Mouse (Mus musculus) ES-Bruce4 (cell line): ENCODE data around the gene E130308A19Rik. TPM values are rescaled to one million over a fixed set of nuclear protein-coding genes. Genes with fewer than 3 reads are reported as not detected.

ENCODE experiments used
- H3K27ac ChIP-seq: 2 replicates; pipeline ENCODE4 v1.5.1; 2012; ENCODE audit warnings: low read length, inconsistent platforms; ENCODE audit not compliant: insufficient read depth
- H3K27me3 ChIP-seq: 2 replicates; pipeline ENCODE4 v1.6.1; 2012; ENCODE audit warnings: mild to moderate bottlenecking, low read length, inconsistent platforms; ENCODE audit not compliant: control insufficient read depth, poor library complexity, insufficient read depth, severe bottlenecking
- H3K36me3 ChIP-seq: 2 replicates; pipeline ENCODE4 v1.6.1; 2012; ENCODE audit warnings: inconsistent platforms, mild to moderate bottlenecking, low read length, moderate library complexity; ENCODE audit not compliant: control insufficient read depth, poor library complexity, insufficient read depth, severe bottlenecking
- H3K4me1 ChIP-seq: one replicate; pipeline ENCODE4 v1.8.1; 2011; ENCODE audit warnings: low read length; ENCODE audit not compliant: control insufficient read depth, insufficient read depth
- H3K4me3 ChIP-seq: 2 replicates; pipeline ENCODE4 v1.5.1; 2011; ENCODE audit warnings: low read depth, mild to moderate bottlenecking, low read length
- H3K9ac ChIP-seq: 2 replicates; pipeline ENCODE4 v1.6.1; 2012; ENCODE audit warnings: low read depth, mild to moderate bottlenecking, inconsistent platforms; ENCODE audit not compliant: poor library complexity, severe bottlenecking
- H3K9me3 ChIP-seq: replicated peaks from 2 replicates; pipeline ENCODE4 v1.6.1; 2012; ENCODE audit warnings: mild to moderate bottlenecking, low read length, inconsistent platforms; ENCODE audit not compliant: control insufficient read depth, poor library complexity, insufficient read depth, severe bottlenecking
- CTCF ChIP-seq: IDR thresholded peaks from one replicate; pipeline ENCODE4 v1.8.1; 2011; ENCODE audit warnings: low read depth, low read length
- EP300 ChIP-seq: IDR thresholded peaks from 2 replicates; pipeline ENCODE4 v1.6.1; 2011; ENCODE audit warnings: low read depth, low read length; ENCODE audit not compliant: insufficient read depth
- POLR2A ChIP-seq: IDR thresholded peaks from one replicate; pipeline ENCODE4 v1.8.1; 2011; ENCODE audit warnings: low read length; ENCODE audit not compliant: insufficient read depth
- polyA plus RNA-seq: library from polyadenylated mRNA; stranded (reverse); fragments of >200 nt; gene quantifications from 2 replicates; pipeline ENCODE4 v1.2.4, GENCODE M21; 2011; ENCODE audit warnings: low read depth; ENCODE audit not compliant: missing spikeins, insufficient read depth, insufficient read length

Gene E130308A19Rik
- polyA plus RNA-seq, 1 experiment: 16.3 TPM

DNA sequence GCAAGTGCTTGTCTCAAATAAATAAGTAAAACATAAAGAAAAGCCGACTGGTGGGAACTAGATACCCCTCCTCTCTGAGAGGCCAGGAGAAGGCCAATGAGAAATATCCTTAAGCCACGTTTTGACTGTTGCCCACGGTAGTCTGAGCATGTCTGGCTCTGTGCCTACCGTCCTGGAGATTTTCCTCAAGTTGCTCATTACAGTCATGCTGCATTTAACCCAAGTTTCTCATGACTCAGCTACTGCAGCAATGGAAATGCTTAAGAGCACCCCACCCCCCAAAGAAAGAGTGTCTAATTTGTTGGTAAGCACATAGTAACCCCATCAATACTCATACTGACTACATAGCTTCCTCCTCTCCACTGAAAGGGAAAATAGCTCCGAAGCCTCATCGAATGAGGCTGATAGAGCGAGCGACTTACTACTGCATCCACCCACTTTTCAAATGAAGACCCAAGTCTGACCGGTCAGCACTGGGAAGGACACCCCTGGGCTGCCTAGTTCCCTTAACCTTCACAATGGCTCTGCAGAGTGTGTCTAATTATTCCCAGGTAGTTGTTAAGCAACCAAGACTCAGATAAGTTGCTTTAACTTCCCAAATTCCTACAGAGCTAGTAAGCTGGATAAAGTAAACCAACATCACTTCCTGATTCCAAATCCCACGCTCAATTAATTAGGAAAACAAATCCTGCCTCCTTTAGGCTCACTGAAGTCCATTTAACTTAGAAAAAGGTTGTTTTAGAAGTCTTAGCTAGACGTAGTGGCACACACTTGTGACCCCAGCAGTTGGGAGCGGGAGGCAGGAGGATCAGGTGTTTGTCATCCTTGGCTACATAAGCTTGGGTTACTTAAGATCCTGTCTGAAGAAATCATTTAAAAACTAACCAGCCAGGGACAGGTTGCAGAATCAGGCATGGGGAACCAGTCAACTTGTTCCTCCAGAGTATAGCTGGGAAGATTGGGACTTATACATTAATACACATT lies 131.7 kb downstream of the E130308A19Rik start:
- Histone ChIP-seq H3K4me1 (no peaks in the 10 kb centered on the region), H3K9ac (no peak overlapping the region), H3K27ac (no peak overlapping the region), H3K36me3 (no peaks in the 10 kb centered on the region), H3K4me3 (no peak overlapping the region), H3K27me3 (no peaks in the 10 kb centered on the region), H3K9me3 (no peaks in the 10 kb centered on the region)
- no peak for TF ChIP-seq POLR2A
- TF ChIP-seq CTCF: no peak
- no peak for TF ChIP-seq EP300

- no peak overlapping the region for H3K4me3 ChIP-seq
- H3K36me3 ChIP-seq: no peaks in the 10 kb centered on the region
- no peaks in the 10 kb centered on the region for H3K27me3 ChIP-seq
- H3K9ac ChIP-seq: no peak overlapping the region
- H3K4me1 ChIP-seq: no peaks in the 10 kb centered on the region
- H3K9me3 ChIP-seq: no peaks in the 10 kb centered on the region
- TF ChIP-seq POLR2A (no peak), CTCF (peak; percentile 61)
- no peak overlapping the region for H3K27ac ChIP-seq
These were observed 134.0 kb downstream of the E130308A19Rik start for GRCm38 (mm10) chr4:59760016-59760415.

- TF ChIP-seq CTCF: no peak
- no peak for TF ChIP-seq EP300
- no peak for TF ChIP-seq POLR2A
- no peaks in the 10 kb centered on the region for H3K9me3 ChIP-seq
- no peaks in the 10 kb centered on the region for H3K4me1 ChIP-seq
- H3K4me3 ChIP-seq: no peak overlapping the region
- H3K36me3 ChIP-seq: no peaks in the 10 kb centered on the region
- H3K9ac ChIP-seq: no peak overlapping the region
- no peak overlapping the region for H3K27ac ChIP-seq
- no peaks in the 10 kb centered on the region for H3K27me3 ChIP-seq
These were observed 134.8 kb downstream of the E130308A19Rik start for GRCm38 (mm10) chr4:59760636-59761364.

DNA sequence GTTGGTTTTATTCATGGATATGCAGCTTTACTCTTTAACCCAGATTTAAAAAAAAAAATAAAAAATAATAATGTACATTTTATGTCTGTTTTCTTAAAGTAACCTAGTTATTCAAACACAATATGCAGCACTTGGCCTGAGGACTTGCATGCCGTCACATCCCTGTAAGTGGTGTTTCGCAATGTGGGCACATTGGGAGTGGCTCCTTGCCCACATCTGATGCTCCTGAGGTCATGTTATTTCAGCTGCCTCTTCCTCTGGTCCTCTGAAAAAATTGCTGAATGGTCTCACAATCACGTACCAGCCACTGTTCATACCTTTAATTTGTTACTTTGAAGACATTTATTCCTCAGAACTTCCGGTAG lies 135.3 kb downstream of the E130308A19Rik start:
- no peak overlapping the region for H3K9ac ChIP-seq
- no peaks in the 10 kb centered on the region for H3K9me3 ChIP-seq
- no peak overlapping the region for H3K27ac ChIP-seq
- H3K36me3 ChIP-seq: no peaks in the 10 kb centered on the region
- H3K27me3 ChIP-seq: no peaks in the 10 kb centered on the region
- no peaks in the 10 kb centered on the region for H3K4me1 ChIP-seq
- TF ChIP-seq CTCF (no peak), EP300 (no peak), POLR2A (no peak)
- no peak overlapping the region for H3K4me3 ChIP-seq

DNA sequence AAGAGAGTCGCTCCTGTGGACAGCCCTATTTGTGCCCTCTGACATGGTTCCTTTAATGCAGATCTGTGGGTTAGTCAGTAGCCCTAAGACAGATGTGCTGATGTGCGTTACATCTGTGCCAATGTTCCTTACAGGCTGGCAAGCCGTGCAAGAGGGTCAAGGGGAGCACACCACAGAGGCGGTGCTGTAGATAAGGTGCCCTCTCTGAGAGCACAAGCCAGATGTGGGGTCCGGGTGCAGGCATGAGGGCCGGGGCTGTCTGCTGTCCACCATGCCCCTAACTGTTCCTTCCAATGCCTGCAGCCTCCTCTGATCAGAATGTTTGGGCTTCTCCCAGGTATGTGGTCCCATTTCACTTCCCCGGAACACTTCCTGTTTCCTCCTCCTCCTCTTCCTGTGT lies 138.9 kb downstream of the E130308A19Rik start:
- TF ChIP-seq POLR2A: no peak
- TF ChIP-seq EP300: no peak
- TF ChIP-seq CTCF: no peak

GRCm38 (mm10) chr4:59765385-59766005 lies 139.5 kb downstream of the E130308A19Rik start:
- H3K9me3 ChIP-seq: no peaks in the 10 kb centered on the region
- no peak overlapping the region for H3K4me3 ChIP-seq

More for the DNA sequence above, 138.9 kb downstream of the E130308A19Rik start:
- no peaks in the 10 kb centered on the region for H3K4me1 ChIP-seq
- no peaks in the 10 kb centered on the region for H3K36me3 ChIP-seq
- H3K4me3 ChIP-seq: no peak overlapping the region
- H3K9ac ChIP-seq: no peak overlapping the region
- H3K27me3 ChIP-seq: no peaks in the 10 kb centered on the region
- H3K9me3 ChIP-seq: no peaks in the 10 kb centered on the region
- no peak overlapping the region for H3K27ac ChIP-seq

More at GRCm38 (mm10) chr4:59765385-59766005, 139.5 kb downstream of the E130308A19Rik start:
- Histone ChIP-seq H3K9ac (no peak overlapping the region), H3K27ac (no peak overlapping the region), H3K4me1 (no peaks in the 10 kb centered on the region), H3K27me3 (no peaks in the 10 kb centered on the region), H3K36me3 (peaks cover 4% of the 10 kb centered on the region; the same call in 1 of the 2 replicates)
- TF ChIP-seq POLR2A (no peak), EP300 (no peak), CTCF (no peak)
